Mouse (Mus musculus): ENCODE measurements around the gene Map3k5. TPM values are rescaled to one million over a fixed set of nuclear protein-coding genes. Genes with fewer than 3 reads are reported as not detected.

Gene Map3k5
- total RNA-seq, 2 experiments from 2014 or later: 22.6 to 23.5 TPM

- DNase-seq (ENCODE audit: extremely low spot score in 1 of 2, low spot score in 1 of 2): no peak
These were observed 66.1 kb downstream of the Map3k5 start for GRCm38 (mm10) chr10:20000408-20000770.

DNA sequence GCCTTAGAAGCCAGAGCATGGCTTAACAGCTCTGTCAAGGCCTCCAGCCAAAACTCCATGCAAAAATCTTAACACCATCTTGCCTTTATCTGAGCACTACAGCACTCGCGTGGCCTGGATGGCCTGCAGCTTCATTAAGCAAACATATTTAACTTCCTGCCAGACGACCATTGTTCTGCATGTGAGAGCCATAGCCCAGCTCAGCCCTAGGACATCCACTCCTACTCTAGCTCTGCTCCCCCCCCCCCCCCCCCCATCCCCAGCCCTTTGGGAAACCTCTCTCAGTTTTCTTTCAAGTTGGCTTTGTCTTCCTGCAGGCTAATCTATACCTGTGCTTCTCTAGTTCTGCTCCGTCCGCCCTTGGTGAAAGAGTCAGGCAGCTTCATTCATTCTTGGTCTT is 67.7 kb downstream of the Map3k5 start:
- DNase-seq (ENCODE audit: extremely low spot score in 1 of 2, low spot score in 1 of 2): no peak

DNA sequence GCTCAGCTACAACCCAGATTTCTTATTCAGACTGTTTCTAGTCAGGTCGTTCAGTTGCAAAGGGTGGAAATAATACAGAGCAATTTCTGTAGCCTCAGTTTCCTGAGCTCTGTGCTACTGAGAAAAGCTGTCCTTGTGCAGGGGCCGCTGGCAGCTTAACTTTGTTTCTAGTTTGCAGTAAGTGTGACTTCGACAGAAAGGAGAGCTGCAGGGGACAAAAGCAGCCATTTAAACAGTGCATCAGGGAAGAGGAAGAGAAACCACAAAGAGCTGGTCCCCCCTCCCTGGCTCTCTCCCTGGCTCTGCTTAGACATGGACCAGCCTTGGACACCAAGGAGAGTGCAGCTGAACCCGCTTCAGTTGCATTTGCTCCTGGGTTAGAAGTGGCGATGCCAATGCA is 68.7 kb downstream of the Map3k5 start:
- DNase-seq (ENCODE audit: extremely low spot score in 1 of 2, low spot score in 1 of 2): no peak

DNA sequence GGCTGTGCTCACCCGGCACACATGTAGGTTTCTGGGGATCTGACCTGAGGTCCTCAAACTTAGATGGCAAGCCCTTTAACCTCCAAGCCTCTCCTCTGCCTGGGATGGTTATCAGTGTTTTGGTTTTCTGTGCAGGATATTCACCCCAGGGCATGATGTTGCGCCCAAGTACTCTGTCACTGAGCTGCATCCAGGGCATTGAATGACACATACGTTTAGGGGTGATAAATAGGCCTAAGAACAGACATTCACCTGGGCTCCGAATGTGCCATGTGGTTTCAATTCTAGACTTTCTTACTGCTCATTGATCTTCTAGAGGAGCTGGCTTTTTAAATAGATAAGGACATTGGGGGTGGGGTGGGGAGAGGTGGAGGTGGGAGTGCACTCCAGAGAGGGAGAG is 70.5 kb downstream of the Map3k5 start:
- no peak for DNase-seq (ENCODE audit: extremely low spot score in 1 of 2, low spot score in 1 of 2)

GRCm38 (mm10) chr10:20005491-20005952 is 71.2 kb downstream of the Map3k5 start:
- no peak for DNase-seq (ENCODE audit: extremely low spot score in 1 of 2, low spot score in 1 of 2)

DNA sequence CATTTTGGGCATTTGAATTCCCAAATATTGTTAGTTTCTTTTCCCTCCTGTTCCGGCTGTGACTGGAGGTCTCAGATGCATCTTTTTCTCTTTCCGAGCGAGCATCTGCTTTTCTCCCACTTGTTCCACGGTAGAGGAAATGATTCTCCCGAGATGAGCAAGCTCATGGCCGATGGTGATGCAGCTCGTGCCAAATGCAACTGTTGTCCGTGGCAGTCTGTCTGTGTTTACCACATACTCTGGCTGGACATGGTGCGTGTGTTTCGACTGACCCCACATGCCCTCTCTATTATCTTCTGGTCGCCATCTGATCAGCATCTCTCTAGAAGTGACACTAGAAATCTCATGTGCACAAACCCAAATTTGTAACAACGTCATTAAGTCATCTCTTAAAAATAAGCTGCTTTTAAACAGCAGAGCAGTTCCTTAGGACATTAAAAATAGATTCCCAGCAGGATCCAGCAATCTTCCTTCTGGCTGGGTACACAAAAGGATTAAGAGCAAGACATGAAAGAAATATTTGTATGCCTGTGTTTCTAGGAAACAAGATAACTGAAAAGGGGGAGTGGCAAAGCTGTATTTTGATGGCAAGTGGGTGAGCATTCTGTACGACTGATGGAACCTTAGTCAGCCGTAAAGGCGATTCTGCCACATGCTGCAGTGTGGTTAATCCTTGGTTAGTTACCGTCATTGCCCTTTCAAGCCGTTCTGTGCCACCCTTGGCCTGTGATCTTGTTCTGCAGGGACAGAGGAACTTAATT is 72.2 kb downstream of the Map3k5 start:
- DNase-seq (ENCODE audit: extremely low spot score in 1 of 2, low spot score in 1 of 2): no peak

GRCm38 (mm10) chr10:20009310-20009709 is 75.0 kb downstream of the Map3k5 start:
- no peak for DNase-seq (ENCODE audit: extremely low spot score in 1 of 2, low spot score in 1 of 2)

DNA sequence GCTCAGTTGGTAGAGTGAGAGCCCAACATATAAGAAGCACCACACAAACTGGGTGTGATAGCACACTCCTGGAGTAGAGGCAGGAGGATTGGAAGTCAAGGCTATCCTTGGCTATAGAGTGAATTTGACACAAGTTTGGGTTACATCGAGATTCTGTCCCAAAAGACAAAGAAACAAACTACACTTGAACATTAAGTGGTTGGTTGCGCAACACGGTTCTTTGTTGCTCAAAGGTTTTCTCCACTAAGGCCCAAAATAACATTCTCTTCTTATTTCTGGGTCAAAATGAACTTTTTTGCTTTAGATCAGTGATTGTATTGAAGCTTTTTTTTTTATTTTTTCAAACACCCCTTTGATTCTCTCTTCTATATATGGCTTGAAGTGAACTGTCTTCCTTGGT is 75.7 kb downstream of the Map3k5 start:
- no peak for DNase-seq (ENCODE audit: extremely low spot score in 1 of 2, low spot score in 1 of 2)

DNA sequence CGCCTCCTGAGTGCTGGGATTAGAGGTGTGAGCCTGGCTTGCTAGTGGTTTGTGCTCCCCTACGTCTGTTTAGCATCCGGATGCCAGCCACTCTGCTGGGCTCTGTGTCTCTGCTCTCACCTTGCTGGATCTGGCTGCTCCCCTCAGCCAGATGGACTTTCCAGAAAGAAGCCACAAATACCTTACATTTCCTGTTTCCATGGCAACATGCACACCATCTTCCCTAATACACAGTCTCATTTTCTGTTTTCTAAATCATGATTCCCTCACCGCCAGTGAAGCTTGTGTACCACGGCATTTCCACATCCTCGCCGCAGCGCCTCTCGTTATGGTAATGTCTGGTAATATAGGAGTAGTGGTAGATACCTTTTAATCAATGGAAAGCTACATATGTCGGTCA is 84.1 kb downstream of the Map3k5 start:
- DNase-seq (ENCODE audit: extremely low spot score in 1 of 2, low spot score in 1 of 2): no peak

DNA sequence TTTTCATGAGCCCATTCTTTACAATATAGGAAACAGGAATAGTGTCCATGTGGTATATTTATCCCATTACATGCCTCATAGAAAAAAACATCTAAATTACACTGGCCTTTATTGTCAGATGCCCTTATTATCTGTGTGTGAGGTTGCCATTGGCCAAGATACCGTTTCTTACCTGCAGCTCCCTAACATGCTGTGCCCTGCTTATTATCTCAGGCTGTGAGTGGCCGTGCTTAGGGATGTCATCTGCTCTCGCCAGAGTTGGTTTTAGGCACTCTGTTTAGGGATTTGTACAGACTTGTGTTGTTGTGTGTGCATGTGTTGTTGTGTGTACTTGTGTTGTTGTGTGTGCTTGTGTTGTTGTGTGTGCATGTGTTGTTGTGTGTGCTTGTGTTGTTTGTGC is 84.5 kb downstream of the Map3k5 start:
- DNase-seq (ENCODE audit: extremely low spot score in 1 of 2, low spot score in 1 of 2): no peak

GRCm38 (mm10) chr10:20021256-20021655 is 87.0 kb downstream of the Map3k5 start:
- no peak for DNase-seq (ENCODE audit: extremely low spot score in 1 of 2, low spot score in 1 of 2)

- DNase-seq (ENCODE audit: extremely low spot score in 1 of 2, low spot score in 1 of 2): no peak
These were observed 87.6 kb downstream of the Map3k5 start for GRCm38 (mm10) chr10:20021670-20022468.

DNA sequence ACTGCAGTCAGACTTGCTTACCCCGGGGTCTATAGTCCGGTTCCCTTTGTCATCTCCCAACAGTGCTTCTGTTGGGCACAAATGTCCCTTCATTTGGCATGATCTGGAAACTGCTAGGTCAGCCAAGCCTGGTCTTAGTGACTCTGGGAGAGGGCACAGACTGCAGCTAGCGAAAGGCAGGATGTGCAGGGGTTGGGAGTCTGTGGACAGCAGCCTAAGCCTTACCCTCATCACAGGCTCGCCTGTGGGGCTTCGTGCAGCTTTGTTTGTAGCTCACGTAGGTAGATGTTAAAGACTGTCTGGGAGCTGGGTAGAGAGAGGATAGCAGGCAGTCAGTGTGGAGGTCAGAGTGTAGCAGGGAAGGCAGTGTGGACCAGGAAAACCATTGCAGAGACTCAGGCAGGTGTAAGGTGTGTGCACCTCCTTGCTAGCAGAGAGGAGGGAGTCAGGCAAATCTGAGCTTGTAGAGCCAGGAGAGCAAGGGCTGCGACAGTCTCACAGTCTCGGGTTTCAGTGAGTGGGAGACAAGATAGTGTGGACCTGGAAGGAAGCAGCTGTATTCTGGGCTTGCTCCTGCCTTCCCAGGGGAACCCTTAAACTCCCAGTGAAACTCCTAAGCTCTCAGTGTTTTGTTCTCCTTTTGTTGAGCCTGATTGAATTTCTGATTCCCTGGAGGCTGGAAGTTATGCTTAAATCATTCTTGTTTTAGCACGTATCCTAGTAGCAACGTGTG is 88.5 kb downstream of the Map3k5 start:
- DNase-seq (ENCODE audit: extremely low spot score in 1 of 2, low spot score in 1 of 2): no peak

GRCm38 (mm10) chr10:20023524-20023923 is 89.3 kb downstream of the Map3k5 start:
- no peak for DNase-seq (ENCODE audit: extremely low spot score in 1 of 2, low spot score in 1 of 2)

- DNase-seq (ENCODE audit: extremely low spot score in 1 of 2, low spot score in 1 of 2): no peak
These were observed 90.6 kb downstream of the Map3k5 start for GRCm38 (mm10) chr10:20024891-20025290.

- no peak for DNase-seq (ENCODE audit: extremely low spot score in 1 of 2, low spot score in 1 of 2)
These were observed 91.7 kb downstream of the Map3k5 start for GRCm38 (mm10) chr10:20025781-20026520.

- DNase-seq (ENCODE audit: extremely low spot score in 1 of 2, low spot score in 1 of 2): no peak
These were observed 96.4 kb downstream of the Map3k5 start for GRCm38 (mm10) chr10:20030703-20031102.

GRCm38 (mm10) chr10:20031936-20032335 is 97.7 kb downstream of the Map3k5 start:
- DNase-seq (ENCODE audit: extremely low spot score in 1 of 2, low spot score in 1 of 2): peak in 1 of 2 experiments; percentile 58

DNA sequence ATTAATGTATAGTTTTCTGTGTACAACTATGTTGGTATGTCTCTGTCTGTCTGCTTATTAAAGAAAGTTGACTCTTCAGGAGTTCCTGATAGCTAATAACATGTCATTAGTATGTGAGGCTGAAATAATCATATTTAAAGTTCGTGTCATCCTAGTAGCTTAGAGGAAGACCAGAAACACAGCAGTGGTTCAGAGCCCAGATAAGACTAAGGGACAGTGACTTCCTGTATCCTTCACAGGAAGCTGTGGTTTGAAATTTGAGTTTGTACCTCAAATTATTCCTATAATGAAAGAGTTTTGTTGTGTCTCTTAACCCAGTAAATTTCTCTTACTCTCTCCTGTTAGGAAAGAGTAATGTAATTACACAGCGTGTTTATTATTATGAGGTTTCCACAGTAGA is 102.1 kb downstream of the Map3k5 start:
- no peak for DNase-seq (ENCODE audit: extremely low spot score in 1 of 2, low spot score in 1 of 2)

DNA sequence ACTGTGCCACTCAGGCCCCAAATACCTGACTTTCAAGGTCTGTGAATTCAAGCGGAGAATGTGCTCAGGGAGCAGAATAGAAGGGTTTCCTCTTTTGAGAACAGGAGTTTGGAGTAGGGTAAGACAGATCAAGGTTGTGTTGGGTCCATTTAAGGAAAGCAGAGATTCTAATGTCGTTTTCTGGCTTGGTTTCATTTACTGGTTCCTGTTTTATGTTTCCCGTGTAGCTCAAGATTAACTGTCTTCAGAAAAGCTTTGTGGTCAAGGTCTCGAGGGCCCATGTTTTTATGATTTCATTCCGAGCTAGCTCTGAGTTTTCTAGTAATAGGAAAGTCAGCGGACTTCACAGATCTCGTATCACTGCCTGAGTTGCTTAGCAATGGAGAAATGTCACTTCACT is 102.6 kb downstream of the Map3k5 start:
- no peak for DNase-seq (ENCODE audit: extremely low spot score in 1 of 2, low spot score in 1 of 2)
